Mouse (Mus musculus): ENCODE data around the gene Ldb3.

DNA sequence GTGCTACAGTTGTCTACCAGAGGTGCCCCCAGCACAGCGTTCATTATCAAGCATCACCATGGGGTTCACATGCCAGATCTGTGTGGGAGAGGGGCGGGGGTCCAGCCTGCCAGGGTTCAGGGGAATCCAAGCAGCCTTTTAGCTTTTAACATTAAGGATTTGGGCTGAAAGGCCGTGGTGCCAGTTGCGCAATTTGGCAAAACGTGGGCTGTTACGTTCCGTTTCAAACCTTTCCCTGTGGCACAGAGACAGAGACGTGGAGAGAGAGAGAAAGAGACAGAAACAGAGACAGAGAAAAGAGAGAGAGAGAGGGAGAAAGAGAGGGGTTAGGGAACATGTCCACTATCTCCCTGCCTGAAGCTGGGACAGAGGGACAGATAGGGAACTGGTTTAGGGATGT lies 26.8 kb downstream of the Ldb3 start:
- no peak for TF ChIP-seq CTCF (conservative IDR thresholded peaks at IDR 0.05; ENCODE audit: low read length)
- no peak for TF ChIP-seq NANOG (IDR thresholded peaks at IDR 0.05; ENCODE audit: borderline replicate concordance, low read length)
- TF ChIP-seq POU5F1 (IDR thresholded peaks at IDR 0.05; ENCODE audit: borderline replicate concordance, low read length) = no peak
